Mouse (Mus musculus) neural tube, embryonic 15.5 days (tissue): ENCODE measurements around the gene Rfc4. TPM values are rescaled to one million over a fixed set of nuclear protein-coding genes. Genes with fewer than 3 reads are reported as not detected.

ENCODE experiments used
- ATAC-seq: fragments of 200-750 bp; cut with Nextera tagmentation; 2 replicates; pipeline ENCODE4 v1.8.0; 2017; ENCODE audit warnings: mild to moderate bottlenecking, moderate TSS enrichment, moderate library complexity; ENCODE audit not compliant: low FRiP score
- H3K27ac ChIP-seq: fragments of 300-500 bp; sonication (generic); replicated peaks from 2 replicates; pipeline ENCODE4 v1.5.1; 2015; ENCODE audit warnings: mild to moderate bottlenecking, inconsistent platforms
- H3K27me3 ChIP-seq: fragments of 300-500 bp; sonication (generic); replicated peaks from 2 replicates; pipeline ENCODE4 v1.6.1; 2015; ENCODE audit warnings: inconsistent platforms
- H3K36me3 ChIP-seq: fragments of 300-500 bp; sonication (generic); 2 replicates; pipeline ENCODE4 v1.6.1; 2015; ENCODE audit warnings: inconsistent platforms
- H3K4me1 ChIP-seq: fragments of 300-500 bp; sonication (generic); 2 replicates; pipeline ENCODE4 v1.6.1; 2015; ENCODE audit warnings: inconsistent platforms
- H3K4me2 ChIP-seq: fragments of 300-500 bp; sonication (generic); 2 replicates; pipeline ENCODE4 v1.6.1; 2015; ENCODE audit warnings: inconsistent platforms, mild to moderate bottlenecking, moderate library complexity
- H3K4me3 ChIP-seq: fragments of 300-500 bp; sonication (generic); replicated peaks from 2 replicates; pipeline ENCODE4 v1.5.1; 2015; ENCODE audit warnings: mild to moderate bottlenecking, inconsistent platforms
- H3K9ac ChIP-seq: fragments of 300-500 bp; sonication (generic); replicated peaks from 2 replicates; pipeline ENCODE4 v1.6.1; 2015; ENCODE audit warnings: mild to moderate bottlenecking, inconsistent platforms
- H3K9me3 ChIP-seq: fragments of 300-500 bp; sonication (generic); replicated peaks from 2 replicates; pipeline ENCODE4 v1.6.1; 2016; ENCODE audit warnings: inconsistent platforms
- WGBS: fragments of 180-500 bp; shearing (Covaris S2); methylation state at CpG from one replicate; pipeline ENCODE4 v1.1.7; 2015; ENCODE audit warnings: mixed read lengths; 5-methylcytosine and 5-hydroxymethylcytosine counted together
- polyA plus RNA-seq: library from polyadenylated mRNA; unstranded; fragments of >200 nt; fragmentation: Nextera tagmentation; extraction: Ambion mirVana; gene quantifications from 2 replicates; pipeline ENCODE4 v1.2.1, GENCODE M21; 2015

Rfc4 gene
- 35.3 and 56.6 TPM in 2 replicates for polyA plus RNA-seq

- Histone ChIP-seq H3K4me3 (peak within 1 kb of the TSS; percentile 64), H3K4me1 (peaks cover 24% of the 10 kb centered on the region), H3K4me2 (peak within 1 kb of the TSS; percentile 96), H3K27ac (peak within 1 kb of the TSS; percentile 98), H3K9ac (peak within 1 kb of the TSS; percentile 77), H3K27me3 (no peaks in the 10 kb centered on the region), H3K9me3 (no peaks in the 10 kb centered on the region), H3K36me3 (0 out of 2 replicates have a peak, but pooled peaks cover 7% of the 10 kb centered on the region)
- ATAC-seq: peak; percentile 96
- WGBS: under 1% methylated on average over 51 of the region's 51 CpGs
Measured at GRCm38 (mm10) chr16:23127673-23128375, at the start of gene Rfc4. Gene Rfc4 (minus strand): TSS chr16:23127737.

- no peaks in the 10 kb centered on the region for H3K27me3 ChIP-seq
- no peak overlapping the region for H3K4me3 ChIP-seq
- no peak overlapping the region for H3K4me2 ChIP-seq
- no peak for ATAC-seq
- 67% methylated on average over 3 of the region's 3 CpGs for WGBS
- no peak overlapping the region for H3K27ac ChIP-seq
- no peaks in the 10 kb centered on the region for H3K36me3 ChIP-seq
- H3K9ac ChIP-seq: no peak overlapping the region
- H3K9me3 ChIP-seq: no peaks in the 10 kb centered on the region
- no peaks in the 10 kb centered on the region for H3K4me1 ChIP-seq
Measured at GRCm38 (mm10) chr16:23175956-23176355, 48.4 kb upstream of the Rfc4 start.

- H3K4me1 ChIP-seq: no peaks in the 10 kb centered on the region
- no peak for ATAC-seq
- no peaks in the 10 kb centered on the region for H3K36me3 ChIP-seq
- H3K4me3 ChIP-seq: no peak overlapping the region
- H3K27me3 ChIP-seq: no peaks in the 10 kb centered on the region
- 95% methylated on average over 5 of the region's 5 CpGs for WGBS
- H3K9ac ChIP-seq: no peak overlapping the region
- H3K9me3 ChIP-seq: no peaks in the 10 kb centered on the region
- H3K4me2 ChIP-seq: no peak overlapping the region
- H3K27ac ChIP-seq: no peak overlapping the region
Measured at GRCm38 (mm10) chr16:23174855-23175254, 47.3 kb upstream of the Rfc4 start.

- 93% methylated on average over 5 of the region's 5 CpGs for WGBS
- Histone ChIP-seq H3K4me2 (no peak overlapping the region), H3K36me3 (no peaks in the 10 kb centered on the region), H3K27ac (no peak overlapping the region), H3K4me3 (no peak overlapping the region), H3K9ac (no peak overlapping the region), H3K27me3 (no peaks in the 10 kb centered on the region), H3K4me1 (no peaks in the 10 kb centered on the region), H3K9me3 (no peaks in the 10 kb centered on the region)
- ATAC-seq: no peak
Measured at GRCm38 (mm10) chr16:23173904-23174303, 46.4 kb upstream of the Rfc4 start.

GRCm38 (mm10) chr16:23170813-23171212 is 43.3 kb upstream of the Rfc4 start:
- Histone ChIP-seq H3K4me1 (no peaks in the 10 kb centered on the region), H3K4me2 (no peak overlapping the region), H3K9ac (no peak overlapping the region), H3K27me3 (no peaks in the 10 kb centered on the region), H3K36me3 (no peaks in the 10 kb centered on the region), H3K9me3 (no peaks in the 10 kb centered on the region), H3K4me3 (no peak overlapping the region), H3K27ac (no peak overlapping the region)
- no peak for ATAC-seq
- 90% methylated on average over 3 of the region's 3 CpGs for whole genome bisulfite sequencing

GRCm38 (mm10) chr16:23167079-23167478 is 39.5 kb upstream of the Rfc4 start:
- H3K9me3 ChIP-seq: no peaks in the 10 kb centered on the region
- H3K9ac ChIP-seq: no peak overlapping the region
- 78% methylated on average over 5 of the region's 5 CpGs for WGBS
- no peak overlapping the region for H3K4me3 ChIP-seq
- no peak overlapping the region for H3K4me2 ChIP-seq
- no peaks in the 10 kb centered on the region for H3K4me1 ChIP-seq
- H3K27me3 ChIP-seq: no peaks in the 10 kb centered on the region
- H3K27ac ChIP-seq: no peak overlapping the region
- no peak for ATAC-seq
- H3K36me3 ChIP-seq: no peaks in the 10 kb centered on the region

GRCm38 (mm10) chr16:23166646-23167045 is 39.1 kb upstream of the Rfc4 start:
- Histone ChIP-seq H3K4me2 (no peak overlapping the region), H3K4me3 (no peak overlapping the region), H3K9ac (no peak overlapping the region), H3K27ac (no peak overlapping the region), H3K27me3 (no peaks in the 10 kb centered on the region), H3K4me1 (no peaks in the 10 kb centered on the region), H3K36me3 (no peaks in the 10 kb centered on the region), H3K9me3 (no peaks in the 10 kb centered on the region)
- ATAC-seq: no peak
- WGBS: 93% methylated on average over 1 of the region's 1 CpGs

- Histone ChIP-seq H3K4me1 (no peaks in the 10 kb centered on the region), H3K27ac (no peak overlapping the region), H3K4me3 (no peak overlapping the region), H3K36me3 (no peaks in the 10 kb centered on the region), H3K9ac (no peak overlapping the region), H3K9me3 (no peaks in the 10 kb centered on the region), H3K27me3 (no peaks in the 10 kb centered on the region), H3K4me2 (no peak overlapping the region)
- ATAC-seq: no peak
- 72% methylated on average over 9 of the region's 9 CpGs for WGBS
Measured at GRCm38 (mm10) chr16:23165441-23165840, 37.9 kb upstream of the Rfc4 start.

- H3K4me3 ChIP-seq: no peak overlapping the region
- H3K27ac ChIP-seq: no peak overlapping the region
- H3K9me3 ChIP-seq: no peaks in the 10 kb centered on the region
- H3K36me3 ChIP-seq: no peaks in the 10 kb centered on the region
- H3K4me2 ChIP-seq: no peak overlapping the region
- 77% methylated on average over 6 of the region's 6 CpGs for WGBS
- H3K4me1 ChIP-seq: no peaks in the 10 kb centered on the region
- H3K27me3 ChIP-seq: no peaks in the 10 kb centered on the region
- ATAC-seq: no peak
- H3K9ac ChIP-seq: no peak overlapping the region
Measured at GRCm38 (mm10) chr16:23164443-23164842, 36.9 kb upstream of the Rfc4 start.

GRCm38 (mm10) chr16:23162116-23162515 is 34.6 kb upstream of the Rfc4 start:
- no peaks in the 10 kb centered on the region for H3K4me1 ChIP-seq
- no peaks in the 10 kb centered on the region for H3K36me3 ChIP-seq
- no peak for ATAC-seq
- H3K9me3 ChIP-seq: no peaks in the 10 kb centered on the region
- no peak overlapping the region for H3K9ac ChIP-seq
- no peak overlapping the region for H3K4me2 ChIP-seq
- H3K4me3 ChIP-seq: no peak overlapping the region
- H3K27me3 ChIP-seq: no peaks in the 10 kb centered on the region
- H3K27ac ChIP-seq: no peak overlapping the region
- 81% methylated on average over 3 of the region's 3 CpGs for WGBS

GRCm38 (mm10) chr16:23159749-23160148 is 32.2 kb upstream of the Rfc4 start:
- no peak overlapping the region for H3K4me2 ChIP-seq
- H3K4me1 ChIP-seq: no peaks in the 10 kb centered on the region
- no peak overlapping the region for H3K9ac ChIP-seq
- 74% methylated on average over 2 of the region's 2 CpGs for WGBS
- ATAC-seq: no peak
- no peaks in the 10 kb centered on the region for H3K9me3 ChIP-seq
- no peaks in the 10 kb centered on the region for H3K27me3 ChIP-seq
- no peak overlapping the region for H3K27ac ChIP-seq
- no peaks in the 10 kb centered on the region for H3K36me3 ChIP-seq
- H3K4me3 ChIP-seq: no peak overlapping the region

- H3K4me2 ChIP-seq: no peak overlapping the region
- no peak overlapping the region for H3K27ac ChIP-seq
- H3K9me3 ChIP-seq: no peaks in the 10 kb centered on the region
- WGBS: 58% methylated on average over 2 of the region's 2 CpGs
- no peaks in the 10 kb centered on the region for H3K36me3 ChIP-seq
- no peaks in the 10 kb centered on the region for H3K27me3 ChIP-seq
- no peaks in the 10 kb centered on the region for H3K4me1 ChIP-seq
- ATAC-seq: no peak
- H3K4me3 ChIP-seq: no peak overlapping the region
- no peak overlapping the region for H3K9ac ChIP-seq
Measured at GRCm38 (mm10) chr16:23158957-23159356, 31.4 kb upstream of the Rfc4 start.
